Mouse (Mus musculus) T-cell, adult 2 months (primary cell): ENCODE results near the gene Bicra.
A peak's percentile ranks its signal among the peaks of the same experiment; 100 is the strongest.

Experiments used
- DNase-seq: peaks from one replicate; pipeline ENCODE4 v3.0.0; 2022; ENCODE audit warnings: low spot score

Gene Bicra

DNA sequence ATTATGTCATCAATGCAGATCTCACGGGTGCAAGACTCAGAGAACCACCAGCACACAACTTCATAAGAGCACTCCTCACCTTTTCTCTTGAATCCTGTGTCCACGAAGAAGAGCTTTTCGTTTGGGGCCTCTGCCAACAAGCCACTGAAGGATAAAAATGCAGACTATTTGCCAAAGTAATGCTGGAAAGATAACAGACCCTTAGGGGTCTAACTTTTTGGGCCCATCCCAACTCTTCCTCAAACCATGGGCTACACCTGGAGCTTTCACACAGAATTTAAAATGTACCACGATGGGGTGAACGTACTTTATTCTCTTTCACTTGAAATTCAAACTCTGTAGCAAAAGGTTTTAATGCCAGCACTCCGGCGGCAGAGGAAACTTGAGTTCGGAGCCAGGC is 102.5 kb downstream of the Bicra start:
- DNase-seq = no peak

DNA sequence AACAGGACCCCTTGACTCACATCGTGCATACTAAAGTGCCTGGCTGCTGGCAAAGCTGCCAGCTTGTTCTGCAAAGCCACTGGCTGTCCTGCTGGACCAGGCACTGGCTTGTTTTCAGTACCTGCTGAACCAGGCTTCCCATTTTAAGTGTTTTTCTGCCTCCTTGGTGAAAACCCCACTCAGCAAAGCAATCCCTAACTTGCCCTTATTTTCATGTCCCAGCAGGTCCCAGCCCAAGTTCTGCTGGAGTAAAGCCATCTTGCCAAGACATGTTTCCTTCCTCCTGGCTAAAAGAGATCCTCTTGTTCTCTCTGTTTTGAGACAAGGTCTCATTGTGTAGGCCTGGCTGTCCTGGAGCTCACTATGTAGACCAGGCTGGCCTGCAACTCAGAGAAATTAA is 103.4 kb downstream of the Bicra start:
- no peak for DNase-seq

DNA sequence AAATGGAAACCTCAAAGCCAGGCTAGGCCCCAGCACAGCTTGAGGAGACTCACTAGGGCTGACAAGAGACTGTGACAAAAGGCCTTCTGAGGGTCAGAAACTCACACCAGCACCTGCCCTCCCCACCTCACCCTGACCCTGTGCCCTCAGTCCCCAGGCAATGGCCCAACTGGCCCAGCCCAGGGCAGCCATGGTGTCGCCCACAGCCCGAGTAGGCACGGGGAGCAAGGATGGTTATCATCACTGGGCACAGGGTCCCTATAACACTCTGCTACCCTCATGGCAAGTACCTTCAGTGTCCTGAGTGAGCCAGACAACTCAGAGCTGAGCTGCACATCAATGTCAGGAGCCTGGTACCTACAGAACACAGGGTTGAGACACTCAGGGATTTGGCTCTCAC is 109.1 kb downstream of the Bicra start:
- DNase-seq = no peak

DNA sequence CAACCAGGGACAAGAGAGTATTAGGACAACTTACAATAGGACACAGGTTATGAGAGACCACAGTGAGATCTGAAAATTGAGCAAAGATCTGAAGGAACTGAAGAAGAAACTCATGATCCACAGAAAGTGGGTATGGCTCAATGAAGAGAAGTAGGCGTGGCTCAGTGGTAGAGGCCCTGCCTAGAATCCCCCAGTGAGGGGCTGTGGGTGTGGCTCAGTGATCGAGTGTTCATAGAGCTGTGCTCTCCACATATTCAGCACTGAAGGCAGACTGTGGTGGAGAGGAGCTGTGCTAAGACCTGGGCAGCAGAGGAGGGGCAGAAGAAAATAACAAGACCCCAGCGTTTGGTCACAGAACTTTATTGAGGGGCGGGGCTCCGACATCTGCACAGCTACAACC is 110.2 kb downstream of the Bicra start:
- no peak for DNase-seq

DNA sequence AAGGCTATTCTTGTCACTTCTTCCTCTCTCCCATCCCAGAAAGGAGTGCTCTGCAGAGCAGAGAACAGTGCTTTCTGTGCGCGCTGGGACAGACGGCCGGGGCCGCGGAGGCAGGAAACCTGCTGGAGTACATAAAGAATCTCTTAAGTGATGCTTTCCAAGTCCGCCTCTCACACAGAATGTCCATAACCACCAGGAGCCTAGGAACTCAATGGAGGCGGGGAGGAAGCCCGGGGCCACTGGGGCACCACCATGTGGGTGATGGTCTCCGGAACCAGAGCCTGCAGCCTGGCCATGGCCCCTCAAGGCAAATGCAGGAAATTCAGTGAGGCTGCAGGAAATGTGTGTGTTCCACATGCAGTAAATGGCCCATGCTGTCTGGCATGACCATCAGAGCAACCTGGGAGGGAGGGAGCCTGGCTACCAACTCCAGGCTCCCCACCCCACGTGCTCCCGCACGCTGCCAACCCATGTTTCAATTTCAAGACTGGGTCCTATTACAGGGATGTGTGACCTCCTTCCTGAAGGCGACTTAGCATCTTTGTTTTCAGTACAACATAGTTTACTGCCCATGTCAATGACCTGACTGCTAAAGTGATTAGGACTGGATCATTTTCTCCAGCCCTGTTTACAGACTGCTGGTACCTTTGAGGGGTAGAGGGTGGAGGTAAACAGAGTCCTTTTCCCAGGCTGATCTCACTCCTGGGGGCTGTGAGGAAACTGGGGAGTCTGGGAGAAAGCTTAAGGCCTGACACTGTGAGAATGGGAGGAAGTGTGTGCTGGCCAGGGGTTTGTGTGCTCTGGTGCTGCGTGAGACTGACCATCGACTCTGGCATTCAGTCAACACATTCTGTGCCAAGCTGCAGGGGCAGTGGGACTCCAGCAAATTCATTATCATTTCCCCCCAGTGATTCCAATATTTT is 114.0 kb downstream of the Bicra start:
- no peak for DNase-seq

DNA sequence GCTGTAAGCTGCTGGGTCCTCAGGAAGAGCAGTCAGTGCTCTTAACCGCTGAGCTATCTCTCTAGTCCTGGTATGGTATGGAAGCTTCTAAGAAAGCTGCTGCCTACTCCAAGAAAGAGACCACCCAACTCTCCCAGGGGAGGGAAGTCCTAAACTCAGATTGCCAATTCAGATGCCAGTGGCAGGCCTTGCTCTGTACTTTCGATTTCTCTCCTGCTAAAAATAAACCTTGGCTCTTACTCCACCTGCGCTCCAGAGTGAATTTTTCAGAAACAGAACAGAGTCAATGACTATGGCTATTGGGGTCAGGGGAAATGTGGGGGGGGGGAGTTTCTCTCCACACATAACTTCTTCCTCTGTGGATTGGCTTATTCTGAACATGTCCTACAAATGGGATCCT is 116.1 kb downstream of the Bicra start:
- no peak for DNase-seq

DNA sequence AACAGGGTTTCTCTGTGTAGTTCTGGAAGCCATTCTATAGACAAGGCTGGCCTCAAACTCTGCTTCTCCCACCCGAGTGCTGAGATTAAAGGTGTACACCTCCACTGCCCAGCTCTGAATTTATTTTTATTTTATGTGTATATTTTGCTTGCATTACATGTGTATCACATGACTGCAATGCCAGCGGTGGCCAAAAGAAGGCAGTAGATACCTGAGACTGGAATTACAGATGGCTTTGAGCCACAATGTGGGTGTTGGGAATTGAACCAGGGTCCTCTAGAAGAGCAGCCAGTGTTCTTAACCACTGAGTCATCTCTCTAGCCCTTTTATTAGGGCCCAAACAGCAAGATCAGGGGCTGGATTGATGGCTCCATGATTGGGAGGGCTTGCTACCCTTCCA is 117.2 kb downstream of the Bicra start:
- DNase-seq = no peak

DNA sequence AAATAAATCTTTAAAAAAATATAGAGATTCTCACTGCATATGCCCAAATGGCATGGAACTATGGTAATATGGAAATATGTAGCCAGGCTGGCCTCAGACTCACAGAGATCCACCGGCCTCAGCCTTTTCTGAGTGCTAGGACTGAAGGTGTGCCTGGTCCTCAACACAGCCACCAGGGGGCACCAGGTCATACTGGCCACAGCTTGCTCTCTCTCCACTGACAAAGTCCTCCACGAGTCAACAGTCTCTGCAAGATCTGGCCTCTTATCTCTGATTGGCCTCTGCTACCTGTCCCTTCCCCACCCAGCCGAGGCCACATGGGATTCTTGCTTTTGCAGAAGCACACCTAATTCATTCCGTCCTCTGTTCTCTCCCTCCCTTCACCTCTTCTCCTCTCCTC is 117.8 kb downstream of the Bicra start:
- DNase-seq = peak; percentile 62

DNA sequence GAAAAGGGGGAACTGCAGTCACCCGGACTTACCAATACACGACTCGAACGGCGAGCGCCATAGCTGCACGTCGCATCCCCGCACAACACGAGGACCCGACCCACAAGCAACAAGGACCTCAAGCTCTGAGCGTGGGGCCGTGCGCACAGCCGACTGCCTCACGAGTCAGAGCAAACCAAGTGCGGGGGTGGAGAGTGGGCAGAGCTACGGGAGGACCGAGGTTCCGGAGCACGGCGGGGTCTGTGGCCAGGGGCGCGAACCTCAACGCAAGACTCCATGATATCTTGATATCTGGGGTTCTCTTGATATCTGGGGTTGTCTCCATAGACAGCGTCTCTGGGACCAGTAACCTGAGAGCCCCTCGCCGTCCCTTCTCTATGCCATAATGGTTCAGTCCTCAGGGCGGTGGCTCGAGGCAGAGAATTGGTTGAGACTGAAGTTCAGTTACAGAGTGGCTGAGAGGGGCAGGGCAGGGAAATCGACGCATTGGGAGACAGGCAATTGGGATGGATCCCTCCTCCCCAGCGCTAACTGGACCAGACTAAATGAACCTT is 125.4 kb downstream of the Bicra start, which contains the start of gene Selenow:
Gene Selenow, minus strand, starts transcription at position 183 of the 554 bp plus-strand sequence.
- DNase-seq = peak; percentile 92

DNA sequence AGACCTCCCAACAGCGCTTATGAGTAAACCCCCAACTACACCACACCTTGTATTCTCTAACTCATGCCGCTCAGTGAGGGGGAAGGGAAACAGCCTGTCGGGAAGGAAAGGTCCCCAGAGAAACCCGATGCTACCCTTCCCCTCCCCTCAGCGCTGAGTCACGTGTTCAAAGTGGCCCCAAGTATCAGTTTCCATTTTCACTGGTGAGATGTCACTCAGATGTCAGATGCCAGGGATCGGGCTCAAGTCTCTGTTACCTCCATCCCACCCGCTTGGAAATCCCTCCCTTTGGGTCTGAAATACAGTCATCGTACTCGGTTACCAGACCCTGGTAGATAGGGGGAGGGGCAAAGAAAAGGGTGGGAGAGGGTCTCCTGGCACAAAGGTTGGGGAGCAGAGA is 125.9 kb downstream of the Bicra start:
- peak; percentile 47 for DNase-seq
